In genomic region chr17:34560438-34560837, GRCm38 (mm10) we compare ENCODE assay signal across 23 mouse cellular contexts. TPM values are rescaled to one million over a fixed set of nuclear protein-coding genes. Genes with fewer than 3 reads are reported as not detected.
DNase-seq lines count a peak whose midpoint lies in the region; ATAC-seq and TF ChIP-seq lines count a peak whose summit lies in the region.
"Had no signal": no experiment of that assay in that cellular context is flagged by ENCODE, and none has a peak within 500 bp of the region (broad histone marks: within the 10 kb centered on the region; RNA-seq: fewer than 3 reads in every experiment).

No protein-coding gene starts in this region.

- 85% methylated on average over 6 of the region's 6 CpGs for WGBS in liver, postnatal 0 days (ENCODE audit: insufficient replicate concordance)
- 80% methylated on average over 6 of the region's 6 CpGs for WGBS in liver, embryonic 12.5 days (ENCODE audit: insufficient replicate concordance)

- no peak for DNase-seq in liver, postnatal 0 days
- DNase-seq in ES-CJ7 (ENCODE audit: low read depth, low spot score) = peak; percentile 60
- DNase-seq in ZHBTc4 (ENCODE audit: low read depth, low spot score) = peak; percentile 30
- no peak for DNase-seq in cerebellum, postnatal 4 days (ENCODE audit: low spot score in 2 of 2)
- no peak for DNase-seq in urinary bladder, postnatal 10 days (ENCODE audit: low spot score)
- no peak for DNase-seq in Muller cell, postnatal 12 days (ENCODE audit: inconsistent ontology term)
- DNase-seq: adrenal gland, postnatal 10 days; cerebellum, adult 8-10 months; cerebellum, postnatal 36 days; gastrocnemius, adult 2 months; heart, postnatal 4 days; kidney, adult 8-10 months; kidney, postnatal 25 days; liver, embryonic 13.5 days; lung, postnatal 4 days had no signal

- H3K27ac ChIP-seq in liver, postnatal 0 days (ENCODE audit: low read depth) = no peak overlapping the region
- no peak overlapping the region for H3K27ac ChIP-seq in liver, embryonic 12.5 days
- H3K27ac ChIP-seq: hindbrain, embryonic 14.5 days; liver, embryonic 13.5 days had no signal

- no peak for ATAC-seq in liver, postnatal 0 days
- no peak for ATAC-seq in liver, embryonic 12.5 days
- ATAC-seq: forebrain, embryonic 14.5 days; midbrain, embryonic 16.5 days; Patski had no signal

- TF ChIP-seq EP300 in liver, postnatal 0 days (IDR thresholded peaks at IDR 0.05; ENCODE audit: low read depth) = no peak

- no peaks in the 10 kb centered on the region for H3K27me3 ChIP-seq in liver, postnatal 0 days (ENCODE audit: insufficient read depth, low read length)
- H3K27me3 ChIP-seq in liver, embryonic 12.5 days (replicated peaks) = peaks cover 36% of the 10 kb centered on the region
- H3K27me3 ChIP-seq: limb, embryonic 13.5 days; lung, embryonic 15.5 days had no signal

- no peaks in the 10 kb centered on the region for H3K9me3 ChIP-seq in liver, postnatal 0 days (ENCODE audit: low read length)
- no peaks in the 10 kb centered on the region for H3K9me3 ChIP-seq in liver, embryonic 12.5 days (replicated peaks)
- H3K9me3 ChIP-seq: heart, embryonic 10.5 days; limb, embryonic 13.5 days; liver, embryonic 13.5 days; lung, embryonic 15.5 days had no signal

- H3K4me2 ChIP-seq in liver, postnatal 0 days (ENCODE audit: low read depth, low read length) = 0 out of 2 replicates have a peak overlapping the region, but pooled peaks have one; percentile 55
- H3K4me2 ChIP-seq in liver, embryonic 12.5 days = no peak overlapping the region
- H3K4me2 ChIP-seq: hindbrain, embryonic 14.5 days had no signal

- H3K4me3 ChIP-seq in liver, postnatal 0 days (ENCODE audit: low read depth, low read length) = no peak overlapping the region
- no peak overlapping the region for H3K4me3 ChIP-seq in liver, embryonic 12.5 days
- H3K4me3 ChIP-seq: limb, embryonic 13.5 days; liver, embryonic 13.5 days; lung, embryonic 15.5 days had no signal

- H3K9ac ChIP-seq in liver, postnatal 0 days (replicated peaks) = no peak overlapping the region
- no peak overlapping the region for H3K9ac ChIP-seq in liver, embryonic 12.5 days
- H3K9ac ChIP-seq: hindbrain, embryonic 14.5 days; limb, embryonic 13.5 days; liver, embryonic 13.5 days; lung, embryonic 15.5 days had no signal

- 0 out of 2 replicates have a peak, but pooled peaks cover 3% of the 10 kb centered on the region for H3K4me1 ChIP-seq in liver, postnatal 0 days (ENCODE audit: insufficient read depth)
- peaks cover 24% of the 10 kb centered on the region for H3K4me1 ChIP-seq in liver, embryonic 12.5 days

- no peaks in the 10 kb centered on the region for H3K36me3 ChIP-seq in liver, postnatal 0 days (replicated peaks; ENCODE audit: insufficient read depth, low read length)
- no peaks in the 10 kb centered on the region for H3K36me3 ChIP-seq in liver, embryonic 12.5 days
- H3K36me3 ChIP-seq: heart, embryonic 10.5 days; limb, embryonic 13.5 days; liver, embryonic 13.5 days; lung, embryonic 15.5 days had no signal

- TF ChIP-seq CTCF in liver, postnatal 0 days (IDR thresholded peaks at IDR 0.05; ENCODE audit: low read depth) = no peak

RNA-seq across cellular contexts. Expression of gene Notch4, which starts 3.6 kb away (rescaled TPM):
- polyA plus RNA-seq in liver, postnatal 0 days (2015; fragmentation: Nextera tagmentation; extraction: Ambion mirVana) = 1.1 and 1.6 TPM in 2 replicates
- 1.7 and 2.0 TPM in 2 replicates for polyA plus RNA-seq in liver, embryonic 12.5 days (2016; fragmentation: Nextera tagmentation; extraction: Ambion mirVana)

RNA-seq across cellular contexts. Expression of gene Gpsm3, which starts 29.2 kb away (rescaled TPM):
- 19.6 and 24.7 TPM in 2 replicates for polyA plus RNA-seq in liver, postnatal 0 days (2015; fragmentation: Nextera tagmentation; extraction: Ambion mirVana)
- 10.7 and 11.0 TPM in 2 replicates for polyA plus RNA-seq in liver, embryonic 12.5 days (2016; fragmentation: Nextera tagmentation; extraction: Ambion mirVana)

RNA-seq across cellular contexts. Expression of gene Pbx2, which starts 30.6 kb away (rescaled TPM):
- polyA plus RNA-seq in liver, postnatal 0 days (2015; fragmentation: Nextera tagmentation; extraction: Ambion mirVana) = 3.6 and 4.9 TPM in 2 replicates
- polyA plus RNA-seq in liver, embryonic 12.5 days (2016; fragmentation: Nextera tagmentation; extraction: Ambion mirVana) = 6.9 and 8.3 TPM in 2 replicates

RNA-seq across cellular contexts. Expression of gene Ager, which starts 37.2 kb away (rescaled TPM):
- 1.4 and 1.9 TPM in 2 replicates for polyA plus RNA-seq in liver, postnatal 0 days (2015; fragmentation: Nextera tagmentation; extraction: Ambion mirVana)
- 1.3 and 1.5 TPM in 2 replicates for polyA plus RNA-seq in liver, embryonic 12.5 days (2016; fragmentation: Nextera tagmentation; extraction: Ambion mirVana)

RNA-seq across cellular contexts. Expression of gene Rnf5, which starts 43.1 kb away (rescaled TPM):
- 78.4 and 80.0 TPM in 2 replicates for polyA plus RNA-seq in liver, postnatal 0 days (2015; fragmentation: Nextera tagmentation; extraction: Ambion mirVana)
- polyA plus RNA-seq in liver, embryonic 12.5 days (2016; fragmentation: Nextera tagmentation; extraction: Ambion mirVana) = 94.8 and 101 TPM in 2 replicates

Comparison
In these comparisons a context has a peak if more than half of its experiments do, and no peak if none do; other contexts are left out.
1. DNase-seq: peak in ES-CJ7 (single experiment) and ZHBTc4 (single experiment); none in liver, postnatal 0 days (single experiment), cerebellum, postnatal 4 days (0 of 2), urinary bladder, postnatal 10 days (single experiment) and Muller cell, postnatal 12 days (single experiment).